Comparison of ENCODE assay signal across 8 mouse cellular contexts in the genomic region with DNA sequence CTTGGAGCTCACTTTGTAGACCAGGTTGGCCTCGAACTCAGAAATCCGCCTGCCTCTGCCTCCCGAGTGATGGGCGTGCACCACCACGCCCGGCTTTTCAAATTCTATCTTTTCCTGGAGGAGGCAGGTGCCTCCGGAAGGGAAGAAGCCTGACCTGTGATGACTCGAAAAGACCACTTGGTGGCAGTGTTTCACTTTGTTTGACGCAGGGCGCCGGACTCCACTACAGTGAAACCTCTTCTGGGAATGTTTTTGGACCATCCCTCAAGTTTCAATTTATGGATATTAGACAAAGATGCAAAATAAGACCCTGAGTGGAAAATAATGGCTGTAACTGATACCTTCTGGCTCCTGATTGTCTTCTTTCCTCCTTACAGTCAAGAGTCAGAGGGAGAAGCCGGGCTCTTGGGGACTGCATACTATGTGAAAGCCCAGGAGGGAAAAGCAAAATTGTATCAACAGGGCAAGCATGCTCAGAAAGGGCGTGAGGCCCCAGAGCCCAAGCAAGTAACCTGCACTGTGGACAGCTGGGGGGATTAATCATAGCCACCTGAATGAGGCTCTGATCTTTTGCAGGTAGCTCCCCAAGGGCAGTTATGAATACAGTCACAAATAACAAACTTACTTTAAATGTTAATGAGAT. TPM values are rescaled to one million over a fixed set of nuclear protein-coding genes. Genes with fewer than 3 reads are reported as not detected.
DNase-seq lines count a peak whose midpoint lies in the region; ATAC-seq lines count a peak whose summit lies in the region.

No protein-coding gene starts in this region.

- 0 out of 2 replicates have a peak, but pooled peaks have one; percentile 53 for ATAC-seq in megakaryocyte-erythroid progenitor cell, adult 5-6 weeks (replicated peaks; ENCODE audit: low FRiP score, low TSS enrichment, poor library complexity, severe bottlenecking)

- intact Hi-C loops in gastrocnemius, postnatal 36 days (cut with DNase I) = loop anchor here (1.0 to 5.0 kb wide), 4 partner anchors 436 to 850 kb away; no protein-coding TSS in a partner anchor

- peak; percentile 48 for DNase-seq in gastrocnemius, postnatal 10 days
- no peak for DNase-seq in gastrocnemius, postnatal 36 days
- DNase-seq in Muller cell, postnatal 12 days (ENCODE audit: inconsistent ontology term) = peak; percentile 51
- peak; percentile 83 to 90 for DNase-seq in cerebellum, postnatal 10 days
- DNase-seq in frontal cortex, postnatal 25 days (ENCODE audit: low spot score in 2 of 2) = peak; percentile 32 to 55
- peak; percentile 66 to 72 for DNase-seq in layer of hippocampus, postnatal 10 days (ENCODE audit: low spot score in 2 of 2)
- peak; percentile 48 for DNase-seq in testis, postnatal 14 days (ENCODE audit: low spot score)

RNA-seq across cellular contexts. Expression of a gene that starts 26.8 kb away (rescaled TPM):
- not detected for total RNA-seq in gastrocnemius, postnatal 10 days (2021)
- total RNA-seq in gastrocnemius, postnatal 36 days (2021) = not detected
- under 1 TPM; 0.20 to 0.27 TPM for total RNA-seq in layer of hippocampus, postnatal 10 days (2021)
- 1.4 TPM in 1 of 2 replicates, not detected in the other for total RNA-seq in megakaryocyte-erythroid progenitor cell, adult 5-6 weeks (2014; fragmentation: Nextera tagmentation)
- not detected in 2 replicates for total RNA-seq in megakaryocyte-erythroid progenitor cell, adult 5-6 weeks (2017)

Comparison
In these comparisons a context has a peak if more than half of its experiments do, and no peak if none do; other contexts are left out.
1. DNase-seq: peak in gastrocnemius, postnatal 10 days (single experiment), Muller cell, postnatal 12 days (single experiment), cerebellum, postnatal 10 days (2 of 2), frontal cortex, postnatal 25 days (2 of 2), layer of hippocampus, postnatal 10 days (2 of 2) and testis, postnatal 14 days (single experiment); none in gastrocnemius, postnatal 36 days (0 of 2).